Mouse (Mus musculus): ENCODE measurements around the gene Mrps5.

DNA sequence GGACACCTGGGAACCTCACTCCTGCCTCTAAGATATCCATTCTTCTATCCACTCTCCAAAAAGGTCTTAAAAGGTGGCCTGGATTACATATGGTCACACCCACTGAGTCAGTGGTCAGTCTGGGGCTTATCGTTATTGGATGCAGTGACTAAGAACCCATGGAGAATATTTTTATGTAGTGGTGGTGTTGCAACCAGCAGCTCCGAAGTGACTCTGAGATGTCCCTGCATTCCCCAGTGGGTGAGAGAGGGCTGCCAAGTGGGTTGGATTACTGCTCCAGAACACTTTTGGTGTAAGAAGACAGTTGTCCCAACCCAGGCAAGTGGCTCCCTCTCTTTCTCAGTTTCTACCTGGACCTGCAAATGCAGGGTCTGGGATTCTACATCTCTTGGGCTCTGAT is 65.8 kb downstream of the Mrps5 start:
- no peak for TF ChIP-seq CTCF (IDR thresholded peaks at IDR 0.05; ENCODE audit: borderline replicate concordance, insufficient read depth, low read length)
- no peak for TF ChIP-seq POLR2A (IDR thresholded peaks at IDR 0.05; ENCODE audit: low read depth, low read length)
